Comparison of ENCODE assay signal across 10 mouse cellular contexts in the genomic region with DNA sequence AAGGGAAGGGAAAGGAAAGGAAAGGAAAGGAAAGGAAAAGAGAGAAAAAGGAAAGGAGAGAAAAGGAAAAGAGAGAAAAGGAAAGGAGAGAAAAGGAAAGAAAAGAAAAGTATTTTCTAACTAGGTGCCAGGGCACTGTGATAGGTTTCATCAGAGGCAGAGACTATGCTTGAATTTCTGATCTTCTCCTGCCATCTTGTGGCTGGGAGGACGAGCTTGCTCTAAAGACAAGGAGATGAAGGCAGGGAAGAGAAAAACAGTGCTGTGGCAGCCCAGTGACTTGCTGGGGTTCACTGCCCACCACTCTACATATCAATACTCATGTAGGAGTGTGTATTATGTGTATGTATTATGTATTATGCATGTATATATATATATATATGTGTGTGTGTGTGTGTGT. TPM values are rescaled to one million over a fixed set of nuclear protein-coding genes. Genes with fewer than 3 reads are reported as not detected.
DNase-seq lines count a peak whose midpoint lies in the region; ATAC-seq lines count a peak whose summit lies in the region.
"Had no signal": no experiment of that assay in that cellular context is flagged by ENCODE, and none has a peak within 500 bp of the region (broad histone marks: within the 10 kb centered on the region; RNA-seq: fewer than 3 reads in every experiment).

No protein-coding gene starts in this region.

- DNase-seq in hindbrain, embryonic 11.5 days (ENCODE audit: low spot score): peak; percentile 46
- no peak for DNase-seq in hindbrain, embryonic 10.5 days (ENCODE audit: low spot score)
- peak; percentile 31 to 39 for DNase-seq in B cell, adult 2 months
- DNase-seq in NIH3T3 (ENCODE audit: low read depth): peak; percentile 90
- DNase-seq in hindbrain, embryonic 14.5 days (ENCODE audit: low spot score): peak; percentile 83
- peak; percentile 29 to 38 for DNase-seq in natural killer cell, adult 2 months (ENCODE audit: low spot score in 2 of 2)
- no peak for DNase-seq in spleen, postnatal 14 days (ENCODE audit: low spot score in 2 of 2)
- DNase-seq in spleen, adult 12 weeks (ENCODE audit: low spot score): no peak

- no peak overlapping the region for H3K4me2 ChIP-seq in hindbrain, embryonic 11.5 days (replicated peaks; ENCODE audit: low read depth, low read length)
- H3K4me2 ChIP-seq in hindbrain, embryonic 14.5 days (replicated peaks): no peak overlapping the region
- H3K4me2 ChIP-seq: embryonic facial prominence, embryonic 12.5 days; limb, embryonic 15.5 days had no signal

- H3K27ac ChIP-seq in hindbrain, embryonic 11.5 days (ENCODE audit: low read depth, low read length): no peak overlapping the region
- H3K27ac ChIP-seq in hindbrain, embryonic 10.5 days: no peak overlapping the region
- no peak overlapping the region for H3K27ac ChIP-seq in hindbrain, embryonic 14.5 days
- H3K27ac ChIP-seq: embryonic facial prominence, embryonic 12.5 days; limb, embryonic 15.5 days had no signal

- WGBS in hindbrain, embryonic 11.5 days: 0% methylated on average over 1 of the region's 1 CpGs
- WGBS in hindbrain, embryonic 10.5 days: 3% methylated on average over 1 of the region's 1 CpGs
- WGBS in hindbrain, embryonic 14.5 days: 19% methylated on average over 1 of the region's 1 CpGs

- ATAC-seq in hindbrain, embryonic 11.5 days (ENCODE audit: low FRiP score): no peak
- ATAC-seq in hindbrain, embryonic 14.5 days (ENCODE audit: low FRiP score): peak; percentile 31; the same call in 1 of the 2 replicates

- no peak overlapping the region for H3K9ac ChIP-seq in hindbrain, embryonic 11.5 days (ENCODE audit: low read depth, low read length)
- H3K9ac ChIP-seq in hindbrain, embryonic 14.5 days: no peak overlapping the region
- H3K9ac ChIP-seq: embryonic facial prominence, embryonic 12.5 days; limb, embryonic 15.5 days had no signal

- H3K4me1 ChIP-seq in hindbrain, embryonic 11.5 days (replicated peaks; ENCODE audit: control insufficient read depth, insufficient read depth, low read length): no peaks in the 10 kb centered on the region
- H3K4me1 ChIP-seq in hindbrain, embryonic 10.5 days (replicated peaks): peaks cover 3% of the 10 kb centered on the region; the same call in 1 of the 2 replicates
- no peaks in the 10 kb centered on the region for H3K4me1 ChIP-seq in hindbrain, embryonic 14.5 days (replicated peaks; ENCODE audit: control insufficient read depth, insufficient read depth, low read length)
- H3K4me1 ChIP-seq: embryonic facial prominence, embryonic 12.5 days; limb, embryonic 15.5 days had no signal

- H3K36me3 ChIP-seq in hindbrain, embryonic 11.5 days (ENCODE audit: control insufficient read depth, insufficient read depth, low read length): no peaks in the 10 kb centered on the region
- no peaks in the 10 kb centered on the region for H3K36me3 ChIP-seq in hindbrain, embryonic 10.5 days
- H3K36me3 ChIP-seq in hindbrain, embryonic 14.5 days (replicated peaks; ENCODE audit: control insufficient read depth, insufficient read depth): no peaks in the 10 kb centered on the region
- H3K36me3 ChIP-seq: embryonic facial prominence, embryonic 12.5 days; limb, embryonic 15.5 days had no signal

- no peaks in the 10 kb centered on the region for H3K27me3 ChIP-seq in hindbrain, embryonic 11.5 days (ENCODE audit: control insufficient read depth, insufficient read depth, low read length)
- no peaks in the 10 kb centered on the region for H3K27me3 ChIP-seq in hindbrain, embryonic 10.5 days (ENCODE audit: insufficient read depth, poor library complexity, severe bottlenecking)
- no peaks in the 10 kb centered on the region for H3K27me3 ChIP-seq in hindbrain, embryonic 14.5 days (ENCODE audit: control insufficient read depth, insufficient read depth, low read length)
- H3K27me3 ChIP-seq: embryonic facial prominence, embryonic 12.5 days; limb, embryonic 15.5 days had no signal

- no peaks in the 10 kb centered on the region for H3K9me3 ChIP-seq in hindbrain, embryonic 11.5 days (ENCODE audit: control insufficient read depth, low read length)
- H3K9me3 ChIP-seq in hindbrain, embryonic 10.5 days: no peaks in the 10 kb centered on the region
- H3K9me3 ChIP-seq in hindbrain, embryonic 14.5 days (ENCODE audit: control insufficient read depth, low read length): no peaks in the 10 kb centered on the region
- H3K9me3 ChIP-seq: embryonic facial prominence, embryonic 12.5 days; limb, embryonic 15.5 days had no signal

- H3K4me3 ChIP-seq in hindbrain, embryonic 11.5 days (ENCODE audit: low read depth, low read length): no peak overlapping the region
- H3K4me3 ChIP-seq in hindbrain, embryonic 10.5 days: no peak overlapping the region
- H3K4me3 ChIP-seq in hindbrain, embryonic 14.5 days (replicated peaks; ENCODE audit: low read length): no peak overlapping the region
- H3K4me3 ChIP-seq: embryonic facial prominence, embryonic 12.5 days; limb, embryonic 15.5 days had no signal

RNA-seq across cellular contexts. Expression of gene Foxo3, which starts 18.5 kb away (rescaled TPM):
- 3.6 and 5.0 TPM in 2 replicates for polyA plus RNA-seq in hindbrain, embryonic 11.5 days (2014; fragmentation: Nextera tagmentation; extraction: Ambion mirVana)
- 2.5 and 3.0 TPM in 2 replicates for polyA plus RNA-seq in hindbrain, embryonic 10.5 days (2016; fragmentation: Nextera tagmentation; extraction: Ambion mirVana)
- polyA plus RNA-seq in hindbrain, embryonic 14.5 days (2014; fragmentation: Nextera tagmentation; extraction: Ambion mirVana): 5.5 and 5.9 TPM in 2 replicates

Comparison
In these comparisons a context has a peak if more than half of its experiments do, and no peak if none do; other contexts are left out.
1. DNase-seq: peak in hindbrain, embryonic 11.5 days (single experiment), B cell, adult 2 months (2 of 2), NIH3T3 (single experiment), hindbrain, embryonic 14.5 days (single experiment) and natural killer cell, adult 2 months (2 of 2); none in hindbrain, embryonic 10.5 days (single experiment), spleen, postnatal 14 days (0 of 2) and spleen, adult 12 weeks (single experiment).